In the genomic region with DNA sequence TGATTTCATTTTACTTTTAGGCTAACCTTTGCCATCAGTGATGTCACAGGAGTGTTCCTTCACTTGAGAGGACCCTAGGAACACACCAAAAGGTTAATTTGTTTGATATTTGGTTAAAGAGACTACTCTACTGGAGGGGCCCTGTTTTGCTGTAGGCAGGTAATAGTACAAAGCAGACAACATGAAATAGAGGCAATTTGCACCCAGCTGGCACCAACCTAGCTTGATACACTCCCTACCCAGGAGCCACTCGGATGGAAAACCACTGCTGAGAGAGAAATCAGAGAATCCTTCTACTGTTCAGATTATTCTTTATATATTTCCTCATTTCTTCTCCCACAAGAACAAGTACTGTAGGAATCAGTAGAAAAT, we compare ENCODE assay signal across 13 mouse cellular contexts.
DNase-seq lines count a peak whose midpoint lies in the region; ATAC-seq and TF ChIP-seq lines count a peak whose summit lies in the region.
"Had no signal": no experiment of that assay in that cellular context is flagged by ENCODE, and none has a peak within 500 bp of the region (broad histone marks: within the 10 kb centered on the region; RNA-seq: fewer than 3 reads in every experiment).

No protein-coding gene starts in this region.

- no peaks in the 10 kb centered on the region for H3K27me3 ChIP-seq in MEL (ENCODE audit: control insufficient read depth in 1 of 2, insufficient read depth in 2 of 2, low read length in 2 of 2)
- no peaks in the 10 kb centered on the region for H3K27me3 ChIP-seq in hindbrain, embryonic 12.5 days
- no peaks in the 10 kb centered on the region for H3K27me3 ChIP-seq in midbrain, embryonic 15.5 days (replicated peaks)
- H3K27me3 ChIP-seq: embryonic facial prominence, embryonic 12.5 days; heart, embryonic 12.5 days had no signal

- peak; percentile 52; the same call in 1 of the 2 replicates for ATAC-seq in frontal cortex, adult (ENCODE audit: low TSS enrichment)
- ATAC-seq in hindbrain, embryonic 12.5 days (ENCODE audit: low FRiP score), result peak; percentile 77
- peak; percentile 73 for ATAC-seq in midbrain, embryonic 15.5 days (replicated peaks)

- no peak for TF ChIP-seq RAD21 in MEL (IDR thresholded peaks at IDR 0.05; ENCODE audit: low read depth, low read length)

- H3K4me1 ChIP-seq in MEL (ENCODE audit: control insufficient read depth in 1 of 2, insufficient read depth in 2 of 2, low read length in 2 of 2), result peaks cover 2 to 3% of the 10 kb centered on the region in 2 experiments; a peak in 1 of 4 replicates
- H3K4me1 ChIP-seq in hindbrain, embryonic 12.5 days, result peaks cover 9% of the 10 kb centered on the region
- no peaks in the 10 kb centered on the region for H3K4me1 ChIP-seq in midbrain, embryonic 15.5 days
- H3K4me1 ChIP-seq: embryonic facial prominence, embryonic 12.5 days had no signal

- no peak for TF ChIP-seq CTCF in MEL (IDR thresholded peaks at IDR 0.05 in 2 of 3, conservative IDR thresholded peaks at IDR 0.05 in 1 of 3; ENCODE audit: control insufficient read depth in 1 of 3, insufficient read depth in 1 of 3, low read depth in 2 of 3, low read length in 3 of 3, poor library complexity in 1 of 3, severe bottlenecking in 1 of 3)

- no peaks in the 10 kb centered on the region for H3K9me3 ChIP-seq in MEL (replicated peaks; ENCODE audit: insufficient read depth, low read length)
- H3K9me3 ChIP-seq in hindbrain, embryonic 12.5 days (replicated peaks), result no peaks in the 10 kb centered on the region
- H3K9me3 ChIP-seq in midbrain, embryonic 15.5 days, result no peaks in the 10 kb centered on the region
- H3K9me3 ChIP-seq: embryonic facial prominence, embryonic 12.5 days; heart, embryonic 12.5 days had no signal

- no peak for TF ChIP-seq POLR2A in MEL (IDR thresholded peaks at IDR 0.05; ENCODE audit: control insufficient read depth in 1 of 2, insufficient read depth in 1 of 2, low read depth in 1 of 2, low read length in 2 of 2, poor library complexity in 1 of 2)

- peaks cover 0 to 9% of the 10 kb centered on the region in 2 experiments; a peak in 2 of 4 replicates for H3K36me3 ChIP-seq in MEL (ENCODE audit: control insufficient read depth in 1 of 2, insufficient read depth in 2 of 2, low read length in 2 of 2)
- no peaks in the 10 kb centered on the region for H3K36me3 ChIP-seq in hindbrain, embryonic 12.5 days
- H3K36me3 ChIP-seq in midbrain, embryonic 15.5 days (replicated peaks), result no peaks in the 10 kb centered on the region
- H3K36me3 ChIP-seq: embryonic facial prominence, embryonic 12.5 days; heart, embryonic 12.5 days had no signal

- no peak for DNase-seq in frontal cortex, postnatal 36 days (ENCODE audit: low spot score in 2 of 2)
- no peak for DNase-seq in MEL (ENCODE audit: low read depth, low spot score)
- no peak for DNase-seq in right cerebral cortex, adult 18-20 months
- no peak for DNase-seq in cerebellum, postnatal 25 days
- no peak for DNase-seq in kidney, postnatal 14 days
- DNase-seq: kidney, adult 11 months; kidney, postnatal 25 days had no signal

- no peak overlapping the region for H3K4me3 ChIP-seq in MEL (ENCODE audit: control insufficient read depth in 1 of 2, insufficient read depth in 1 of 2, low read depth in 2 of 2, low read length in 2 of 2)
- no peak overlapping the region for H3K4me3 ChIP-seq in hindbrain, embryonic 12.5 days
- H3K4me3 ChIP-seq in midbrain, embryonic 15.5 days, result no peak overlapping the region
- H3K4me3 ChIP-seq: embryonic facial prominence, embryonic 12.5 days; heart, embryonic 12.5 days had no signal

- 65% methylated on average over 1 of the region's 1 CpGs for WGBS in hindbrain, embryonic 12.5 days
- WGBS in midbrain, embryonic 15.5 days, result 64% methylated on average over 1 of the region's 1 CpGs

- H3K9ac ChIP-seq in MEL (ENCODE audit: control insufficient read depth, low read depth, low read length, poor library complexity, severe bottlenecking), result no peak overlapping the region
- H3K9ac ChIP-seq in hindbrain, embryonic 12.5 days, result no peak overlapping the region
- no peak overlapping the region for H3K9ac ChIP-seq in midbrain, embryonic 15.5 days
- H3K9ac ChIP-seq: embryonic facial prominence, embryonic 12.5 days; heart, embryonic 12.5 days; liver, embryonic 14.5 days had no signal

- TF ChIP-seq EP300 in MEL (IDR thresholded peaks at IDR 0.05; ENCODE audit: low read depth in 1 of 2, low read length in 2 of 2), result no peak

- H3K4me2 ChIP-seq in hindbrain, embryonic 12.5 days (replicated peaks), result no peak overlapping the region
- no peak overlapping the region for H3K4me2 ChIP-seq in midbrain, embryonic 15.5 days
- H3K4me2 ChIP-seq: embryonic facial prominence, embryonic 12.5 days; heart, embryonic 12.5 days had no signal

- H3K79me2 ChIP-seq in MEL (ENCODE audit: control insufficient read depth, insufficient read depth, low read length, poor library complexity), result no peaks in the 10 kb centered on the region

- peak overlapping the region; percentile 34 for H3K27ac ChIP-seq in MEL (ENCODE audit: control insufficient read depth, low read depth, low read length)
- H3K27ac ChIP-seq in hindbrain, embryonic 12.5 days, result peak overlapping the region; percentile 55; the same call in 1 of the 2 replicates
- H3K27ac ChIP-seq in midbrain, embryonic 15.5 days, result no peak overlapping the region; the same call in 1 of the 2 replicates
- H3K27ac ChIP-seq: embryonic facial prominence, embryonic 12.5 days; liver, embryonic 14.5 days had no signal

TF ChIP-seq in MEL, 35 proteins besides CTCF, POLR2A, EP300 and RAD21:
- no peak for TF ChIP-seq ELF1 (IDR thresholded peaks at IDR 0.05; ENCODE audit: low read depth, low read length)
- TF ChIP-seq ZNF384 (IDR thresholded peaks at IDR 0.05; ENCODE audit: low read depth, low read length), result no peak
